Mouse (Mus musculus) ES-Bruce4 (cell line): ENCODE data around the gene Zc3h14.

ENCODE experiments used
- CTCF ChIP-seq: IDR thresholded peaks from one replicate; pipeline ENCODE4 v1.8.1; 2011; ENCODE audit warnings: low read depth, low read length
- EP300 ChIP-seq: IDR thresholded peaks from 2 replicates; pipeline ENCODE4 v1.6.1; 2011; ENCODE audit warnings: low read depth, low read length; ENCODE audit not compliant: insufficient read depth
- POLR2A ChIP-seq: IDR thresholded peaks from one replicate; pipeline ENCODE4 v1.8.1; 2011; ENCODE audit warnings: low read length; ENCODE audit not compliant: insufficient read depth

DNA sequence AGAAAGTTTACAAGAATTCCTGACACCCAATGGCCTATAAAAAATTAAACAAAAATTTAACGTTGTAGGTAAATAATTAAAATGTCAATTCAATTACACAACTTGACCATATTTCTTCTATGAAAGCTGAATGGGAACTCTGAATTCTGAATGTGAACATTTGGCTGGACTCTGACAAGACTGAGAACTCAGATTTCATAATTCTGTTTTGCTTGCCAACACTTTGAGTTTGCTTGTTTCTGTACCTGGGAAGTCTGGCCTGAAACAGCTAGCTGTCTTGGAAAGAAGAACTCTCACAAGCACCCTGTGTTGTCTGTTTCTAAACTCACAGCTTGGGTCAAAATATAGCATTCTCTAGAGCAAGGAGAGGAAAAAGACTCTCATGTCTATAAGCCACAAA, 87.1 kb downstream of the Zc3h14 start:
- TF ChIP-seq CTCF = no peak
- TF ChIP-seq POLR2A = no peak
- no peak for TF ChIP-seq EP300
